Mouse (Mus musculus): Measurements from ENCODE around the gene Gdf2. TPM values are rescaled to one million over a fixed set of nuclear protein-coding genes. Genes with fewer than 3 reads are reported as not detected.
A peak's percentile ranks its signal among the peaks of the same experiment; 100 is the strongest.

Gene Gdf2
- total and polyA plus RNA-seq, 3 experiments = 0.10 to 0.34 (median 0.16) TPM

- Histone ChIP-seq H3K9ac (ENCODE audit: low read depth, low read length) (no peak overlapping the region), H3K27ac (no peak overlapping the region), H3K36me3 (ENCODE audit: control insufficient read depth, insufficient read depth, low read length) (no peaks in the 10 kb centered on the region), H3K4me1 (ENCODE audit: control insufficient read depth, insufficient read depth, low read length) (no peaks in the 10 kb centered on the region), H3K27me3 (ENCODE audit: control insufficient read depth, insufficient read depth, low read length) (no peaks in the 10 kb centered on the region), H3K79me2 (replicated peaks; ENCODE audit: control insufficient read depth, insufficient read depth, low read length) (no peaks in the 10 kb centered on the region), H3K4me3 (no peak overlapping the region)
- intact Hi-C loops (cut with DNase I) = loop anchor here (5.0 to 10.0 kb wide), 2 partner anchors 148 to 246 kb away; partner anchors contain the start of gene Gprin2
- 6% methylated on average over 3 of the region's 3 CpGs for WGBS
- DNase-seq = no peak
- no peak for TF ChIP-seq EP300 (IDR thresholded peaks at IDR 0.05; ENCODE audit: insufficient read depth, low read depth, low read length)
- TF ChIP-seq CTCF (IDR thresholded peaks at IDR 0.05) = no peak
- no peak for TF ChIP-seq POLR2A (IDR thresholded peaks at IDR 0.05; ENCODE audit: insufficient read depth, low read depth, low read length)
Observed at GRCm38 (mm10) chr14:33958841-33959240, 18.0 kb downstream of the Gdf2 start.

GRCm38 (mm10) chr14:33959341-33959740 is 18.5 kb downstream of the Gdf2 start:
- Histone ChIP-seq H3K4me1 (ENCODE audit: control insufficient read depth, insufficient read depth, low read length) (no peaks in the 10 kb centered on the region), H3K9ac (ENCODE audit: low read depth, low read length) (no peak overlapping the region), H3K36me3 (ENCODE audit: control insufficient read depth, insufficient read depth, low read length) (no peaks in the 10 kb centered on the region), H3K27ac (no peak overlapping the region), H3K27me3 (ENCODE audit: control insufficient read depth, insufficient read depth, low read length) (no peaks in the 10 kb centered on the region; the same call in 1 of the 2 replicates), H3K79me2 (replicated peaks; ENCODE audit: control insufficient read depth, insufficient read depth, low read length) (no peaks in the 10 kb centered on the region), H3K4me3 (no peak overlapping the region)
- intact Hi-C loops (cut with DNase I) = loop anchor here (5.0 to 10.0 kb wide), 2 partner anchors 148 to 245 kb away; partner anchors contain the start of gene Gprin2
- 6% methylated on average over 9 of the region's 9 CpGs for WGBS
- DNase-seq = peak in 1 of 2 experiments; percentile 33
- TF ChIP-seq CTCF (IDR thresholded peaks at IDR 0.05) (peak; percentile 83), EP300 (IDR thresholded peaks at IDR 0.05; ENCODE audit: insufficient read depth, low read depth, low read length) (no peak), POLR2A (IDR thresholded peaks at IDR 0.05; ENCODE audit: insufficient read depth, low read depth, low read length) (no peak)

- Histone ChIP-seq H3K36me3 (ENCODE audit: control insufficient read depth, insufficient read depth, low read length) (no peaks in the 10 kb centered on the region), H3K4me3 (no peak overlapping the region), H3K9ac (ENCODE audit: low read depth, low read length) (no peak overlapping the region), H3K4me1 (ENCODE audit: control insufficient read depth, insufficient read depth, low read length) (no peaks in the 10 kb centered on the region), H3K79me2 (replicated peaks; ENCODE audit: control insufficient read depth, insufficient read depth, low read length) (no peaks in the 10 kb centered on the region), H3K27me3 (ENCODE audit: control insufficient read depth, insufficient read depth, low read length) (no peaks in the 10 kb centered on the region; the same call in 1 of the 2 replicates), H3K27ac (no peak overlapping the region)
- WGBS = 47% methylated on average over 7 of the region's 7 CpGs
- no peak for DNase-seq
- intact Hi-C loops (cut with DNase I) = no loop called here
- TF ChIP-seq EP300 (IDR thresholded peaks at IDR 0.05; ENCODE audit: insufficient read depth, low read depth, low read length) = no peak
- peak; percentile 20; the same call in 1 of the 2 replicates for TF ChIP-seq CTCF (IDR thresholded peaks at IDR 0.05)
- no peak for TF ChIP-seq POLR2A (IDR thresholded peaks at IDR 0.05; ENCODE audit: insufficient read depth, low read depth, low read length)
Observed at GRCm38 (mm10) chr14:33965675-33966074, 24.8 kb downstream of the Gdf2 start.

- no peaks in the 10 kb centered on the region for H3K27me3 ChIP-seq (ENCODE audit: control insufficient read depth, insufficient read depth, low read length)
Observed at GRCm38 (mm10) chr14:33972679-33973078, 31.8 kb downstream of the Gdf2 start.

GRCm38 (mm10) chr14:33974752-33975151 is 33.9 kb downstream of the Gdf2 start:
- DNase-seq = no peak
- H3K27me3 ChIP-seq (ENCODE audit: control insufficient read depth, insufficient read depth, low read length) = no peaks in the 10 kb centered on the region; the same call in 1 of the 2 replicates
- H3K9ac ChIP-seq (ENCODE audit: low read depth, low read length) = no peak overlapping the region
- intact Hi-C loops (cut with DNase I) = no loop called here
- H3K36me3 ChIP-seq (ENCODE audit: control insufficient read depth, insufficient read depth, low read length) = no peaks in the 10 kb centered on the region
- no peaks in the 10 kb centered on the region for H3K79me2 ChIP-seq (replicated peaks; ENCODE audit: control insufficient read depth, insufficient read depth, low read length)
- TF ChIP-seq EP300 (IDR thresholded peaks at IDR 0.05; ENCODE audit: insufficient read depth, low read depth, low read length) (no peak), POLR2A (IDR thresholded peaks at IDR 0.05; ENCODE audit: insufficient read depth, low read depth, low read length) (no peak), CTCF (IDR thresholded peaks at IDR 0.05) (no peak)
- 57% methylated on average over 5 of the region's 5 CpGs for WGBS
- no peak overlapping the region for H3K27ac ChIP-seq
- no peaks in the 10 kb centered on the region for H3K4me1 ChIP-seq (ENCODE audit: control insufficient read depth, insufficient read depth, low read length)
- H3K4me3 ChIP-seq = no peak overlapping the region

More at GRCm38 (mm10) chr14:33972679-33973078, 31.8 kb downstream of the Gdf2 start:
- Histone ChIP-seq H3K27ac (no peak overlapping the region), H3K79me2 (replicated peaks; ENCODE audit: control insufficient read depth, insufficient read depth, low read length) (no peaks in the 10 kb centered on the region), H3K36me3 (ENCODE audit: control insufficient read depth, insufficient read depth, low read length) (no peaks in the 10 kb centered on the region), H3K4me1 (ENCODE audit: control insufficient read depth, insufficient read depth, low read length) (no peaks in the 10 kb centered on the region), H3K9ac (ENCODE audit: low read depth, low read length) (no peak overlapping the region), H3K4me3 (no peak overlapping the region)
- intact Hi-C loops (cut with DNase I) = no loop called here
- 52% methylated on average over 7 of the region's 7 CpGs for WGBS
- DNase-seq = no peak
- TF ChIP-seq EP300 (IDR thresholded peaks at IDR 0.05; ENCODE audit: insufficient read depth, low read depth, low read length) = no peak

DNA sequence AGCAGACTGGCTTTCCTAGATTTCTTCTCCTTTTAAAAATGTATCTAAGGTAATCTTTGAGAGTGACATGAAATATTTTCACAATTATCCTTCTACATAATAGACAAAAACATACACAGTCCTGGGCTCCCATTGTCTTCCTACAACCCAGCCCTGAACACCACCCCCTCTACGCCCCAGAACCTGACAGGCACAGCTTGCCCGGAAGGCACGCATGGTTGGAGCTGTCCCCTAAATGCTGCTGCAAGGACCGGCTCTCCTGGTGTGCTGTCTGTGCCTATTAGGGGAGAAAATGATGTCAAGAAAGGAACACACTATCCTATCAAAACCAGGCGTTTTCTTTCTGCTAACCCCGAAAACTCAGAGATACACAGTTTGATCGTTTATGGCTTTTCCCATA is 36.9 kb downstream of the Gdf2 start:
- DNase-seq = no peak
- Histone ChIP-seq H3K27ac (no peak overlapping the region), H3K27me3 (ENCODE audit: control insufficient read depth, insufficient read depth, low read length) (no peaks in the 10 kb centered on the region; the same call in 1 of the 2 replicates), H3K4me1 (ENCODE audit: control insufficient read depth, insufficient read depth, low read length) (no peaks in the 10 kb centered on the region), H3K4me3 (no peak overlapping the region), H3K36me3 (ENCODE audit: control insufficient read depth, insufficient read depth, low read length) (no peaks in the 10 kb centered on the region), H3K79me2 (replicated peaks; ENCODE audit: control insufficient read depth, insufficient read depth, low read length) (no peaks in the 10 kb centered on the region), H3K9ac (ENCODE audit: low read depth, low read length) (no peak overlapping the region)
- TF ChIP-seq CTCF (IDR thresholded peaks at IDR 0.05) = no peak
- TF ChIP-seq POLR2A (IDR thresholded peaks at IDR 0.05; ENCODE audit: insufficient read depth, low read depth, low read length) = no peak
- no peak for TF ChIP-seq EP300 (IDR thresholded peaks at IDR 0.05; ENCODE audit: insufficient read depth, low read depth, low read length)
- intact Hi-C loops (cut with DNase I) = no loop called here
- 41% methylated on average over 7 of the region's 7 CpGs for WGBS
